Mouse (Mus musculus) liver, postnatal 0 days (tissue): Measurements from ENCODE around the gene Scg3. TPM values are rescaled to one million over a fixed set of nuclear protein-coding genes. Genes with fewer than 3 reads are reported as not detected.

Experiments used
- ATAC-seq: fragments of 200-750 bp; cut with Nextera tagmentation; 2 replicates; pipeline ENCODE4 v1.8.0; 2017; ENCODE audit warnings: mild to moderate bottlenecking, moderate library complexity
- DNase-seq: peaks from one replicate; pipeline ENCODE4 v3.0.0-alpha.2; 2016
- H3K27ac ChIP-seq: fragments of 300-500 bp; sonication (generic); 2 replicates; pipeline ENCODE4 v1.5.1; 2014; ENCODE audit warnings: antibody characterized with exemption, moderate library complexity, mild to moderate bottlenecking, low read depth
- H3K27me3 ChIP-seq: fragments of 300-500 bp; sonication (generic); 2 replicates; pipeline ENCODE4 v1.6.1; 2014; ENCODE audit warnings: low read length, control low read depth, mixed read lengths; ENCODE audit not compliant: insufficient read depth
- H3K36me3 ChIP-seq: fragments of 300-500 bp; sonication (generic); replicated peaks from 2 replicates; pipeline ENCODE4 v1.6.1; 2014; ENCODE audit warnings: mild to moderate bottlenecking, control low read depth, low read length, moderate library complexity, mixed read lengths; ENCODE audit not compliant: insufficient read depth
- H3K4me1 ChIP-seq: fragments of 300-500 bp; sonication (generic); 2 replicates; pipeline ENCODE4 v1.6.1; 2014; ENCODE audit warnings: antibody characterized with exemption, mild to moderate bottlenecking, control low read depth; ENCODE audit not compliant: insufficient read depth
- H3K4me2 ChIP-seq: fragments of 300-500 bp; sonication (generic); 2 replicates; pipeline ENCODE4 v1.6.1; 2014; ENCODE audit warnings: low read depth, mild to moderate bottlenecking, low read length, moderate library complexity, mixed read lengths
- H3K4me3 ChIP-seq: fragments of 300-500 bp; sonication (generic); 2 replicates; pipeline ENCODE4 v1.5.1; 2014; ENCODE audit warnings: low read depth, low read length
- H3K9ac ChIP-seq: fragments of 300-500 bp; sonication (generic); replicated peaks from 2 replicates; pipeline ENCODE4 v1.6.1; 2014; ENCODE audit warnings: mild to moderate bottlenecking, moderate library complexity
- H3K9me3 ChIP-seq: fragments of 300-500 bp; sonication (generic); 2 replicates; pipeline ENCODE4 v1.6.1; 2016; ENCODE audit warnings: mild to moderate bottlenecking, control low read depth, low read length, mixed read lengths
- CTCF ChIP-seq: sonication (generic); IDR thresholded peaks from 2 replicates; pipeline ENCODE4 v1.5.1; 2016; ENCODE audit warnings: antibody characterized with exemption, low read depth
- EP300 ChIP-seq: IDR thresholded peaks from 2 replicates; pipeline ENCODE4 v1.6.1; 2016; ENCODE audit warnings: antibody characterized with exemption, low read depth, mild to moderate bottlenecking
- WGBS: fragments of 180-500 bp; shearing (Covaris S2); extraction: QIAGEN DNeasy Blood & Tissue Kit; methylation state at CpG from one replicate; pipeline ENCODE4 v1.1.7; 2014; ENCODE audit not compliant: insufficient replicate concordance; 5-methylcytosine and 5-hydroxymethylcytosine counted together
- polyA plus RNA-seq: library from polyadenylated mRNA; unstranded; fragments of >200 nt; fragmentation: Nextera tagmentation; extraction: Ambion mirVana; gene quantifications from 2 replicates; pipeline ENCODE4 v1.2.1, GENCODE M21; 2015

The Scg3 gene
- polyA plus RNA-seq: not detected in 2 replicates

DNA sequence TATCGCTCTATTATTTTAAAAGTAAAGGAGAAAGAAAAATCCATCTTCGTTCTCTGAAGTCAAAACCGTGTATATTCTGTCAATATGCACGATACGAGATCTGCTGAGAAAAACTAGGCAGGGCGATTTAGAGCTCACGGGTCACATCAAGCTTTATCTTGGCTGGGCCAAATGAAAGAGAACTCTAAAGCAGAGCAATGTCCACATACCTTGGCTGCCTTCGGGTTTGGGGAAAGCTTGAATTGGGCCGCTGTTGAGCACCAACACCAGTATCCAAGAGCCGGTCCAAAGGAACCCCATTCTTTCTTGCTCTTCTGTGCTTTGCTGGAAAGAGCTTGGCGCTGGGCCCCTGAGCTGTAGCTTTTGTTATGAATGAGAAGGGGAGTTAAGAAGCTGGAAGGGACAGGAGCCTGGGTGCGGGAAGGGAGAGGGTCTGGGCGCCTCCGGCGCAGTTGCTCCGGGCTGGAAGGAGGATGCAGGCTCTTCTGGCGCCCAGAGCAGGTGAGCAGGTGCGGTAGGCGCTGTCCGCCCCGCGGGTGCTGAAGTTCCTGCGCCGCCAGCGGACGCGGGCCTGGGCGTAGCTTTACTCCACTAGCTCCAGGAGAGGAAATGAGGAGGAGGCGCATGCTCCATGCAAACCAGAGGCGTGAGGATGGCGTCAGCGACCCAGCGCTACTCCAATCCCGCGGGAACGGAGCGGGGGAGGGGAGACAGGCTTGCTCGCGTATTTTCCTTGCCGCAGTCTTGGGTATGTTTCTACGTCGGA lies at the start of gene Scg3:
Scg3 (minus strand) TSS at position 631 of the 766 bp plus-strand sequence.
- H3K9ac ChIP-seq: no peak within 1 kb of the TSS
- ATAC-seq (peak; percentile 36; the same call in 1 of the 2 replicates), DNase-seq (peak; percentile 65)
- H3K27ac ChIP-seq: no peak within 1 kb of the TSS
- TF ChIP-seq CTCF (no peak), EP300 (no peak)
- H3K36me3 ChIP-seq: no peaks in the 10 kb centered on the region
- no peaks in the 10 kb centered on the region for H3K4me1 ChIP-seq
- no peaks in the 10 kb centered on the region for H3K9me3 ChIP-seq
- H3K4me2 ChIP-seq: no peak within 1 kb of the TSS
- 9% methylated on average over 42 of the region's 42 CpGs for WGBS
- H3K27me3 ChIP-seq: peaks cover 8% of the 10 kb centered on the region; the same call in 1 of the 2 replicates
- H3K4me3 ChIP-seq: no peak within 1 kb of the TSS

DNA sequence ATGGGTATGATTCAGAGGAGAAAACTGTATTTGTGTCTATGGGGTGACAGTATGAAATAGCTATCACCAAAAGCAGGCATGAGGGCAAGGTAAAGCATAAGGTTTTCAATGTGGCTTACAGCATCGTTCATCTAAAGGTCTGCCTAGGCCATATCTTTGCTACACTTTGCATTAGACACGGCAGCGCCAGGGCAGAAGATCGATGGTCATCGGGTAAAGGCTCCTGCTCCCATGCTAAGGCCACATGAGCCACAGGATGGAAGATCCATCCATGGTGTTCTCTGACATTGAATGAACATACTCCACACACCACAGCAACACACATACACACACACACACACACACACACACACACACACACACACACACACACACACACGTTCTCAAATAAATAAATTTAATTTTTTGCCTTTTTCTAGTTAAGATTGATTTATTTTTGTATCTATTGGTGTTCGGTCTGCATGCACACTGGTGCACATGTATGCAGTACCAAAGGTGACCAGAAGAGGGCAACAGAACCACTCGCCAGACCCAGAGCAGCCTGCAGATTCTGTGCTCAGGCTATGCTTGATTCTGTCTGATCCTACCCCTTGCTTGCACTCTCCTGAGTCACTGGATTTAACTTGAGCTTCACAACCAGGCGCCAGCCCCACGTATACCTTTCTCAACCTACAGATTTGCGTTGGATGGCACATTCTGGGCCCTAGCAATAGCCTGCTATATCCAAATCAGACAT lies 36.3 kb upstream of the Scg3 start:
- H3K9ac ChIP-seq: no peak overlapping the region
- H3K9me3 ChIP-seq: no peaks in the 10 kb centered on the region
- DNase-seq: peak; percentile 63
- TF ChIP-seq CTCF: peak; percentile 87
- TF ChIP-seq EP300: no peak
- no peak overlapping the region for H3K27ac ChIP-seq
- ATAC-seq: no peak
- H3K36me3 ChIP-seq: no peaks in the 10 kb centered on the region
- H3K4me1 ChIP-seq: no peaks in the 10 kb centered on the region
- H3K27me3 ChIP-seq: no peaks in the 10 kb centered on the region
- no peak overlapping the region for H3K4me2 ChIP-seq
- 40% methylated on average over 11 of the region's 11 CpGs for WGBS
- H3K4me3 ChIP-seq: no peak overlapping the region

DNA sequence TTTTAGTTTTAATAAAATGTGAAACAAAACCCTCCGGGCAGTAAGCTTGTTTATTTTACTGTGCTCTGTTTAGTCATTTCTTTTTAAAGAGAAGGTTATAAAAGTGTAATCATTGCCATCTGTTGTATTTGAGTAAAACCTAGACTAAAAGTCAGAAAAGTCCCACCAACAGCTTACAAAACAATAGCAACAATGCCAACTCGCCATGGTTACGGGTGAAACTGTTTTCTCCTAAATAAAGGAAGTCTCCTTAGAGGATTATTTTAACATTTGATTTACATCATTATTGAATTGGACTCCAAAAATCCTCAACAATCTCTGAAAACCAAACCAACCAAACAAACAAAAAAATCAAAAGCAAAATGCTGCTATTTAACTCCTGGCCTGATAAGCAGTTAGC lies 35.6 kb upstream of the Scg3 start:
- H3K27ac ChIP-seq: no peak overlapping the region
- no peaks in the 10 kb centered on the region for H3K36me3 ChIP-seq
- ATAC-seq: no peak
- no peak overlapping the region for H3K4me3 ChIP-seq
- no peaks in the 10 kb centered on the region for H3K27me3 ChIP-seq
- no peak overlapping the region for H3K9ac ChIP-seq
- no peak overlapping the region for H3K4me2 ChIP-seq
- no peaks in the 10 kb centered on the region for H3K4me1 ChIP-seq
- no peak for TF ChIP-seq CTCF
- TF ChIP-seq EP300: no peak
- no peaks in the 10 kb centered on the region for H3K9me3 ChIP-seq
- 84% methylated on average over 3 of the region's 3 CpGs for WGBS
- DNase-seq: no peak

DNA sequence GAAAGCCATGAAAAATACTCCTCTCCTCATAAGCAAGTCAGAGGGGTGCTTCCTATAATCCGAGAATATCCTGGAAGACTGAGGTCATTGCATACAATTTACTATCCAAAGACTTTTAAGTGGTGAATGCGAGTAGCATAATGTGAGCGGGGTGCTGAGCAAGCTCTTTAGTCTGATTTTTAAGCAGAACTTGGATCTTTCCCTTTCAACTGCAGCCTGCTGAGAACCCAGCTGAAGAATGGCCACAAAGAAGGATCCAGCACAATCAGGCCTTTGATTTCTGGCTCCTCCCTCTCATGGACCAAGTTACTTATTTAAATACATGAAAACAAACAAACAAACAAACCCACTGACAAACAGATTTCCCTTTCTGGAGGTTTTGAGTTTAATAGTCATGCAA lies 916 bp upstream of the Scg3 start:
- no peak overlapping the region for H3K9ac ChIP-seq
- no peak for TF ChIP-seq EP300
- no peak for TF ChIP-seq CTCF
- WGBS: 58% methylated on average over 3 of the region's 3 CpGs
- no peaks in the 10 kb centered on the region for H3K4me1 ChIP-seq
- DNase-seq (no peak), ATAC-seq (no peak)
- H3K36me3 ChIP-seq: no peaks in the 10 kb centered on the region
- H3K9me3 ChIP-seq: no peaks in the 10 kb centered on the region; the same call in 1 of the 2 replicates
- no peak overlapping the region for H3K4me2 ChIP-seq
- H3K27ac ChIP-seq: no peak overlapping the region
- H3K27me3 ChIP-seq: peaks cover 8% of the 10 kb centered on the region; the same call in 1 of the 2 replicates
- no peak overlapping the region for H3K4me3 ChIP-seq

DNA sequence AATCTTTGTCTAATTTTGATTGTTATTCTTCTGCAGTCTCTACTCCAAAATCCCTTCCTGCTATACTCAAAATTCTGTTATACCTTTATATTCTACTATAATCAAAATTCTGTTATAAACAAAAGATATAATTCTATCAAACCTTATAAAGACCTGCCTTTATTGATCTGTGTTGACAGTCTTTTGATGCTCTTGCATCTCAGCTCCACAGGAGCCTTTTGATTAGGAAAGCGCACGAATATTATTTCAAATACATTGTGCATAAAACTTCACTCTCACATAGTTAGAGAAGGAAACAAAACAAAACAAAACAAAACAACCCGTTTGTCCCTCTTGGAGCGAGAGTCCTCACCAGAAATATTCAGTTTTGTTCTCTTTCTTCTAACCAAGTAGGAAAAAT lies 436 bp upstream of the Scg3 start:
- H3K27ac ChIP-seq: no peak overlapping the region
- H3K4me2 ChIP-seq: no peak overlapping the region
- DNase-seq: no peak
- ATAC-seq: no peak
- H3K4me1 ChIP-seq: no peaks in the 10 kb centered on the region
- TF ChIP-seq CTCF (no peak), EP300 (no peak)
- 66% methylated on average over 4 of the region's 4 CpGs for WGBS
- no peak overlapping the region for H3K9ac ChIP-seq
- no peak overlapping the region for H3K4me3 ChIP-seq
- H3K9me3 ChIP-seq: no peaks in the 10 kb centered on the region; the same call in 1 of the 2 replicates
- no peaks in the 10 kb centered on the region for H3K36me3 ChIP-seq
- peaks cover 8% of the 10 kb centered on the region; the same call in 1 of the 2 replicates for H3K27me3 ChIP-seq

DNA sequence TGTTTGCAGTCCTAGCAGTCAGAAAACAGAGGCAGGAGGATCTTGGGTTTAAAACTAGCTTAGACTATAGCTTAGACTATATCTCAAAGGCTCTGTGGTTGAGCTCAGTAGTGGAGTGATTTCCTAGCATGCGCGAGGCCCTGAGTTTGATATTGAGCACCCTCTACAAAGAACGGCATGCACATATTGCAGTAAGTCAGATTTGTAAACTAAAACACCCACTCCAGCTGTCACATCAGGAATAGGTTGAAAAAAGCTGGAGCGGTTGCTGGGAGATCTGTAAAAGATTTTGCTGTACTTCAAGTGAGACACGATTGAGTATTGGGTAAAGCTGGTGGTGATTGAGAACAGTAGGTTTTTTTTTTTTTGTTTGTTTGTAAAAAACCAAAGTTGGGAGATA lies 3.2 kb downstream of the Scg3 start:
- 83% methylated on average over 5 of the region's 5 CpGs for WGBS
- Histone ChIP-seq H3K27ac (no peak overlapping the region), H3K4me3 (no peak overlapping the region), H3K4me1 (no peaks in the 10 kb centered on the region), H3K9ac (no peak overlapping the region), H3K4me2 (no peak overlapping the region), H3K27me3 (peaks cover 8% of the 10 kb centered on the region; the same call in 1 of the 2 replicates), H3K36me3 (no peaks in the 10 kb centered on the region), H3K9me3 (no peaks in the 10 kb centered on the region)
- ATAC-seq (no peak), DNase-seq (no peak)
- TF ChIP-seq CTCF (no peak), EP300 (no peak)
